Mouse (Mus musculus) embryonic stem cell, embryonic (primary cell): ENCODE measurements around the gene U2af1.

Source experiments
- CTCF ChIA-PET, 4 experiments: fragments of 300-600 bp in 2 of 4; fragments of 350-600 bp in 2 of 4; sonication (Branson Sonifier 250); formaldehyde crosslinking; loops; one replicate each; lab custom pipeline; 2022; ENCODE audit warnings: inconsistent platforms in 2 of 4; lab: Charles Lee
- POLR2A ChIA-PET, 4 experiments: fragments of 300-600 bp in 2 of 4; fragments of 350-600 bp in 2 of 4; sonication (Branson Sonifier 250); formaldehyde crosslinking; loops; one replicate each; lab custom pipeline; 2022; ENCODE audit warnings: antibody characterized with exemption in 4 of 4, inconsistent platforms in 1 of 4; lab: Charles Lee

Gene U2af1

GRCm38 (mm10) chr17:31606424-31606823, 52.3 kb downstream of the U2af1 start:
- CTCF ChIA-PET = interaction anchor here (0.5 to 1.3 kb wide), 28 partner anchors 8 to 941 kb away, joined by 3 to 10 read pairs (median 4); partner anchors contain the start of gene Cbs (in 2 of the 4)

GRCm38 (mm10) chr17:31598593-31598992, 60.1 kb downstream of the U2af1 start:
- CTCF ChIA-PET = interaction anchor here in 2 of 4 experiments (1.2 to 1.7 kb wide), 2 partner anchors 8 kb away, joined by 4 read pairs; no protein-coding TSS in a partner anchor

More at GRCm38 (mm10) chr17:31606424-31606823, 52.3 kb downstream of the U2af1 start:
- POLR2A ChIA-PET = interaction anchor here in 3 of 4 experiments (0.6 to 2.0 kb wide), 19 partner anchors 8 to 87 kb away, joined by 3 to 6 read pairs (median 4); partner anchors contain the start of genes Cbs (in 1 of the 3), Ndufv3 (in 1 of the 3), Pknox1 (in 1 of the 3) and Wdr4 (in 1 of the 3)

GRCm38 (mm10) chr17:31597957-31598356, 60.7 kb downstream of the U2af1 start:
- POLR2A ChIA-PET = interaction anchor here in 3 of 4 experiments (0.5 to 1.7 kb wide), 6 partner anchors 9 to 54 kb away, joined by 3 to 7 read pairs (median 4); no protein-coding TSS in a partner anchor
- CTCF ChIA-PET = interaction anchor here in 2 of 4 experiments (1.2 to 1.7 kb wide), 2 partner anchors 9 kb away, joined by 4 read pairs; no protein-coding TSS in a partner anchor

More at GRCm38 (mm10) chr17:31598593-31598992, 60.1 kb downstream of the U2af1 start:
- POLR2A ChIA-PET = interaction anchor here in 2 of 4 experiments (1.0 to 1.7 kb wide), 5 partner anchors 10 to 53 kb away, joined by 3 to 7 read pairs (median 3); no protein-coding TSS in a partner anchor
